Mouse (Mus musculus): ENCODE data around the gene Gm49387.

GRCm38 (mm10) chr14:31611986-31612385 lies 28.7 kb downstream of the Gm49387 start:
- TF ChIP-seq CTCF (IDR thresholded peaks at IDR 0.05; ENCODE audit: extremely low read depth, insufficient read depth, insufficient read length, insufficient replicate concordance) (no peak), POLR2A (IDR thresholded peaks at IDR 0.05; ENCODE audit: low read depth, low read length) (no peak)
